Mouse (Mus musculus): ENCODE measurements at regions not wholly inside any gene's neighbourhood (a gene's known extent, or its start where the extent isn't known, plus 50 kb on each side); places are given as distances from the start of the nearest gene placed in this dataset.

DNA sequence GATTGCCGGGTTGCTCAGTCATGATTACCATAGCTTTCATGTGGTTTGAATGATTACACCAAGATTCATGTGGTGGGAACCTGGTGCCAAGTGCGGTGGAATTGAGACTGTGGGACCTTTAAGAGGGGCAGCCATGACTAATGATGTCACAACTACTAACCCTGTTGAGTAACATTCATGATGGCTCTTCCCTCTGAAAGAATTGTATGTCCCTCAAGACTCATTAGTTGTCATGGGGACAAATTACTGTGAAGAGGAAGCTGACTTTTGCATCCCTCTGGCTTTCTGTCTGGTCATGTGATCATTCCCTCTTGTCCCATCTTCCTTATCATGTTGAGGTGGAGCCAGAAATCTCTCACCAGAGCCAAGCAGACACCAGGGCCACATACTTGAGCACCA, 342.1 kb downstream of the Gadd45g start:
- no peaks in the 10 kb centered on the region for H3K27me3 ChIP-seq (ENCODE audit: control insufficient read depth, insufficient read depth, low read length)
- no peaks in the 10 kb centered on the region; the same call in 1 of the 2 replicates for H3K4me1 ChIP-seq (ENCODE audit: control insufficient read depth, insufficient read depth, low read length)
- H3K4me3 ChIP-seq (ENCODE audit: control insufficient read depth, low read depth, low read length), result no peak overlapping the region
- TF ChIP-seq CTCF (IDR thresholded peaks at IDR 0.05; ENCODE audit: control insufficient read depth, insufficient read depth, insufficient replicate concordance, low read depth, low read length), result no peak
- no peak for TF ChIP-seq POLR2A (IDR thresholded peaks at IDR 0.05; ENCODE audit: control insufficient read depth, low read depth, low read length)
- no peak overlapping the region for H3K27ac ChIP-seq (ENCODE audit: control insufficient read depth, insufficient read depth, low read depth, low read length)
- no peaks in the 10 kb centered on the region for H3K36me3 ChIP-seq (ENCODE audit: control insufficient read depth, insufficient read depth, low read length)

DNA sequence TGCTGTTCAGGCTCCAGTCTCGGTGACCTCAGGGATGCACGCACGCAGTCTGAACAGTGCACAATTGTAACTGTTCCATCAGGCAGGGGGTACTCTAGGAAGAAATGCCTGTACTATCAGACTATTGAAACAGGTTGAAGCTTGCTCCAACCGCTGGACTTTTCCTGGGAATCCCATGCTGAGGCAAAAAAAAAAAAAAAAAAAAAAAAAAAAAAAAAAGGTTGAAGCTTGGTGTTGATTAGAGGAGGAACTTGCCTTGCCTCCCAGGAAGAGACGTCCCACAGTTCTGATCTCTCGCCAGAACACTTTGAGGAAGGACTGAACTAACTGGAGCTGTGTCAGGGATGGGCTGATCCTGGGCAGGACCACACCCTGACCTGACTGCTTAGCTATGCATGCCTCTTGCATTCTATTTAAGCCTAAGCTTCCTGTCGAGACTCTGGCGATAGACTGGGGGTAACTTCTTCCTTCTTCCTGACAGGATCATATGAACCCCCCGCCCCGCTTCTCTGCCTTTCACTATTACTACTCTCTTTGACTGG, 341.6 kb downstream of the Diras2 start:
- no peak overlapping the region for H3K27ac ChIP-seq (ENCODE audit: control insufficient read depth, insufficient read depth, low read depth, low read length)

DNA sequence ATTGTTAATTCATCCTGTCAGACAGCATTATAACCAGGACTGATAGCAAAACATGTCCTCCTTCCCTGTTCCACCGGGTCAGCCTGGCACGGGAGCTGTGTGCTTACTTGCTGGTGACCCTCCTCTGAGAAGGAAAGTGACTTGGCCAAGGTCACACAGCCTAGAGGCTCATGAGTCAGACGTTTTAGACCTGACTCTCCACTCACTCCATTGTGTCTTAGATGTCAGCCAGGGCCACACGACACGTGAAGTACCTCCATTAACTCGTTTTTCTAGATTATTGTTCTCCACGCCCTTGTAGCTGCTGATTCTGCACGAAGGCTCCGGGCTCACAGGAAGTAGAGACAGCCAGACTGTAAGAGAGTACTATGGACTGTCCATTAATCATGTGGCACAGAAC, 340.8 kb downstream of the Diras2 start:
- TF ChIP-seq CTCF (IDR thresholded peaks at IDR 0.05; ENCODE audit: control insufficient read depth, insufficient read depth, insufficient replicate concordance, low read depth, low read length) (no peak), POLR2A (IDR thresholded peaks at IDR 0.05; ENCODE audit: control insufficient read depth, low read depth, low read length) (no peak)
- no peaks in the 10 kb centered on the region; the same call in 1 of the 2 replicates for H3K4me1 ChIP-seq (ENCODE audit: control insufficient read depth, insufficient read depth, low read length)
- H3K27me3 ChIP-seq (ENCODE audit: control insufficient read depth, insufficient read depth, low read length), result no peaks in the 10 kb centered on the region
- H3K27ac ChIP-seq (ENCODE audit: control insufficient read depth, insufficient read depth, low read depth, low read length), result no peak overlapping the region
- no peak overlapping the region for H3K4me3 ChIP-seq (ENCODE audit: control insufficient read depth, low read depth, low read length)
- H3K36me3 ChIP-seq (ENCODE audit: control insufficient read depth, insufficient read depth, low read length), result no peaks in the 10 kb centered on the region

More for the DNA sequence above, 341.6 kb downstream of the Diras2 start:
- TF ChIP-seq CTCF (IDR thresholded peaks at IDR 0.05; ENCODE audit: control insufficient read depth, insufficient read depth, insufficient replicate concordance, low read depth, low read length) (no peak), POLR2A (IDR thresholded peaks at IDR 0.05; ENCODE audit: control insufficient read depth, low read depth, low read length) (no peak)
- Histone ChIP-seq H3K4me3 (ENCODE audit: control insufficient read depth, low read depth, low read length) (no peak overlapping the region), H3K27me3 (ENCODE audit: control insufficient read depth, insufficient read depth, low read length) (no peaks in the 10 kb centered on the region), H3K36me3 (ENCODE audit: control insufficient read depth, insufficient read depth, low read length) (no peaks in the 10 kb centered on the region), H3K4me1 (ENCODE audit: control insufficient read depth, insufficient read depth, low read length) (no peaks in the 10 kb centered on the region; the same call in 1 of the 2 replicates)

DNA sequence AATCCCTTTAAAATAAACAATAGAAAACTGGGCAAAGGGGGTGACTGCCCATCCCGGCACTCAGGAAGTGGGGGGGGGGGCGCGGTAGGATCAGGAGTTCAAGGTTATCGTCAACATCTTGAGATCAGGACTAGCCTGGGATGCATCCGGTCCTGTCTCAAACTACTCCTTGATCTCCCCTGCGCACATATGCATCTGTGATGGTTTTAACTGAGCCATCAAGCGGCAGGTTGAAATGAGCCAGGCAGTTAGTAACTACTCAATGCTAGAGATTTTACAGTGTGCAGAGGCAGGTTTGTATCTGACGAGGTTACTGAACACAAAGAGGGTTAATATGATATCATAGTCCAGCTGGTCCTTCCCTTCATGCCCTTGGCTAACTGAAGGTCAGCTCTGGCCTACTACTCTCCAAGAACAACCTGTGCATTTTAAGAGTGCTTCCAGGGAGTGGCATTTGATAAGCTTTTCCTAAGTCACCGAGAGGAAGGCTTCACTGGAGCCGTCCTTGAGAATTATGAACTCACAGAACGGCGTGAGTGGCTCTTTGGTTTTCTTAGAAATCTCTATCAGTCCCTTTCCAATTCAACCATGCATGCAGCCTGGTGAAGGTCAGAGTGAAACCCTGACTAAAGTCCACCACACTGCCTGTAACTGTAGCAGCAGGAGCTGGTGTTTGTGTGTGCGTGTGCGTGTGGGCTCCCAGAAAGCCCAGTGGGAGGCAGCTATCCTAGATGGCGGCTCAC, 340.1 kb downstream of the Diras2 start:
- no peaks in the 10 kb centered on the region for H3K27me3 ChIP-seq (ENCODE audit: control insufficient read depth, insufficient read depth, low read length)
- TF ChIP-seq CTCF (IDR thresholded peaks at IDR 0.05; ENCODE audit: control insufficient read depth, insufficient read depth, insufficient replicate concordance, low read depth, low read length) (no peak), POLR2A (IDR thresholded peaks at IDR 0.05; ENCODE audit: control insufficient read depth, low read depth, low read length) (no peak)

DNA sequence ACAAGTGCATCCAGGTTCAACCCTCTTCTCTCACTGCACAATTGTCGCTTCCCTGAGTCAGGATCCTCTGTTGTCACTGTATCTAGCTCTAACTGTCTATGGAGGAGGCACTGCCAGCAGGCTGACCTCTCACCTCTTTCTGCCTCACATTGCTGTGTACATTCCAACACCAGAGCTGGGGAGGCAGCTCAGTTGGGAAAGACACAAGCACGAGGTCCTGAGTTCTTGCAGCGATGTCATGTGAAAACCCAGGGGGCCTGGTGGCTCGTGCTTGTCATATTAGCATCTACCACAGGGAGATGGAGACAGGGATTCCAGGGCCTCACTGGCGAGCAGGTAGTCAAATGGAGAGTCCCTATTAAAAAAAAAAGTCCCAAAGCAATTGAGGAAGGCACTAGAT, 334.2 kb downstream of the Diras2 start:
- Histone ChIP-seq H3K4me3 (ENCODE audit: control insufficient read depth, low read depth, low read length) (no peak overlapping the region), H3K4me1 (ENCODE audit: control insufficient read depth, insufficient read depth, low read length) (0 out of 2 replicates have a peak, but pooled peaks cover under 1% of the 10 kb centered on the region), H3K27me3 (ENCODE audit: control insufficient read depth, insufficient read depth, low read length) (no peaks in the 10 kb centered on the region), H3K27ac (ENCODE audit: control insufficient read depth, insufficient read depth, low read depth, low read length) (no peak overlapping the region), H3K36me3 (ENCODE audit: control insufficient read depth, insufficient read depth, low read length) (no peaks in the 10 kb centered on the region)
- TF ChIP-seq CTCF (IDR thresholded peaks at IDR 0.05; ENCODE audit: control insufficient read depth, insufficient read depth, insufficient replicate concordance, low read depth, low read length), result no peak
- TF ChIP-seq POLR2A (IDR thresholded peaks at IDR 0.05; ENCODE audit: control insufficient read depth, low read depth, low read length), result no peak

More for the DNA sequence above, 340.1 kb downstream of the Diras2 start:
- no peak overlapping the region for H3K27ac ChIP-seq (ENCODE audit: control insufficient read depth, insufficient read depth, low read depth, low read length)
- H3K4me1 ChIP-seq (ENCODE audit: control insufficient read depth, insufficient read depth, low read length), result no peaks in the 10 kb centered on the region; the same call in 1 of the 2 replicates
- no peak overlapping the region for H3K4me3 ChIP-seq (ENCODE audit: control insufficient read depth, low read depth, low read length)
- no peaks in the 10 kb centered on the region for H3K36me3 ChIP-seq (ENCODE audit: control insufficient read depth, insufficient read depth, low read length)

DNA sequence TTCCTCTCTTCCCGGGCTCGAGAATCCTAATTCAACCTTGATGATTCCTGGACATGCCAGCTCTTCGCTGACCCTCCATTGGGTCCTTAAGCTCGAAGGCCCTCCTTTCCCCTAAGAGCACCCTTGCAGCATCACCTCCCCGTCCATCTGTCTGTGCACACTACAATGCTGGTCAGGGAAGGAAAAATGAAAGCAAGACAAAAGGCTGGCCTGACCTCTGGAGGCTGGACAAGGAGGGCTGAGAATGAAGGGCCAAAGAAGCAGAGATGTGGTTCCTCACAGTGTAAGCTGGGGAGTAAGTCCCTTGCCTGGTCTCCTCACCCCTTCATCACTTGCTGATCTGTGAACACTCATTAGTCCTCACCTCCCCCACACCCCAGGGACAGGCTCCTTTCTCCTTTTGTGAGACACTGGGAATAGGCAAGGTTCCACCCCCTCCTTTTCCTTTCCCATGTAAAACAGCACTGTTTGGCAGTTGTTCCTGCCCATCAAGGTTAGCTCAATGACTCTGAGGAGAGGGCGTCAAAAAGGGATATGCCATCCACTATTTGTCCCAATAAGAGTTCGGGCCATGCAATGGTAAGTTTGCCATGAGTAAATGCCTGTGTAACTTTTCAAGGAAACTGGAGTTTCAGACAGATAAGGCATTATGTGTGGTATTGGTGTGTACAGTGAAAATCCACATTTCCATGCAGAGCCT, 332.3 kb downstream of the Diras2 start:
- Histone ChIP-seq H3K4me3 (ENCODE audit: control insufficient read depth, low read depth, low read length) (no peak overlapping the region), H3K4me1 (ENCODE audit: control insufficient read depth, insufficient read depth, low read length) (0 out of 2 replicates have a peak, but pooled peaks cover 3% of the 10 kb centered on the region), H3K36me3 (ENCODE audit: control insufficient read depth, insufficient read depth, low read length) (no peaks in the 10 kb centered on the region), H3K27me3 (ENCODE audit: control insufficient read depth, insufficient read depth, low read length) (no peaks in the 10 kb centered on the region), H3K27ac (ENCODE audit: control insufficient read depth, insufficient read depth, low read depth, low read length) (no peak overlapping the region)
- TF ChIP-seq POLR2A (IDR thresholded peaks at IDR 0.05; ENCODE audit: control insufficient read depth, low read depth, low read length) (no peak), CTCF (IDR thresholded peaks at IDR 0.05; ENCODE audit: control insufficient read depth, insufficient read depth, insufficient replicate concordance, low read depth, low read length) (no peak)

DNA sequence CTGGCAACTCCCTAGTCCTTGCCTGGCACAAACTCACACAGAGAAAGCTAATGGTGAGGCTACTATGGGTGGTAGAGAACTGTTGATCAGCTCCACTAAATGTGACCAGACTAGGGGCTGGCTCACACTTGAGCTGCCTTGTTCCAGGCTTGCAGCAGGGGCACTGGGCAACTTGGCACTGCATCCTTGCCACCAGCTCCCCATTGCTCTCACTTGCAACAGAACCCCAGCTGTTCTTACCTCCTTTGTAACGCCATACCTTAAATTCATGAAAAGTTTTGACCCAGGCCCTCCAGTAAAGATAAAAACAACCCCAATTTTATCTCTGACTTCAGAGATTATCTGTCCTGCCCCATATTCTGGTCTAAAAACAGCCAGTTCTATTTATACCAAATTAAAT, 328.7 kb downstream of the Diras2 start:
- H3K4me1 ChIP-seq (ENCODE audit: control insufficient read depth, insufficient read depth, low read length), result 0 out of 2 replicates have a peak, but pooled peaks cover 3% of the 10 kb centered on the region
- H3K27me3 ChIP-seq (ENCODE audit: control insufficient read depth, insufficient read depth, low read length), result no peaks in the 10 kb centered on the region
- H3K27ac ChIP-seq (ENCODE audit: control insufficient read depth, insufficient read depth, low read depth, low read length), result no peak overlapping the region
- TF ChIP-seq POLR2A (IDR thresholded peaks at IDR 0.05; ENCODE audit: control insufficient read depth, low read depth, low read length), result no peak
- TF ChIP-seq CTCF (IDR thresholded peaks at IDR 0.05; ENCODE audit: control insufficient read depth, insufficient read depth, insufficient replicate concordance, low read depth, low read length), result no peak
- no peak overlapping the region for H3K4me3 ChIP-seq (ENCODE audit: control insufficient read depth, low read depth, low read length)
- no peaks in the 10 kb centered on the region for H3K36me3 ChIP-seq (ENCODE audit: control insufficient read depth, insufficient read depth, low read length)
